Mouse (Mus musculus): ENCODE data around the gene Ccdc194.
A peak's percentile ranks its signal among the peaks of the same experiment; 100 is the strongest.
"Not testable (repeated sequence)": the region's sequence is repeated elsewhere in the genome, so short reads cannot be mapped to it uniquely, and the experiment has no call there.

Ccdc194 gene

DNA sequence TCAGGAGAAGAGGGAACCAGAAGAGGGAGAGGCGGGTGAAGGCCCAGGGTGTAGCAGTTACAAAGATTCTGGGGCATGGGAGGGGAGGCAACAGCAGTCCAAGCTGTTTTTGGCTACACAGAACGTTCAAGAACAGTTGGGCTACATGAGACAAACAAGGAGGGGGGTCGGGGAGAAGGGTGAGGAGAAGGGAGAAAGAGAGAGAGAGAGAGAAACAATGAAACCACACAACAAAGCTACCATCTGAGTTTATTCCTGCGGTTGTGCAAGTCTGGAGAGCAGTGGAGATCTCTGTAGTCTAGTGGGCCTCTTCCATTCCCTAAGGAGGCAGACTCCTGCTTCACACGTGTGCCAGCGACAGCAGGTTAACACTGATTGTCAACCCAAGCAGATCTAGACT, 28.5 kb upstream of the Ccdc194 start:
- DNase-seq (ENCODE audit: low spot score) = no peak

DNA sequence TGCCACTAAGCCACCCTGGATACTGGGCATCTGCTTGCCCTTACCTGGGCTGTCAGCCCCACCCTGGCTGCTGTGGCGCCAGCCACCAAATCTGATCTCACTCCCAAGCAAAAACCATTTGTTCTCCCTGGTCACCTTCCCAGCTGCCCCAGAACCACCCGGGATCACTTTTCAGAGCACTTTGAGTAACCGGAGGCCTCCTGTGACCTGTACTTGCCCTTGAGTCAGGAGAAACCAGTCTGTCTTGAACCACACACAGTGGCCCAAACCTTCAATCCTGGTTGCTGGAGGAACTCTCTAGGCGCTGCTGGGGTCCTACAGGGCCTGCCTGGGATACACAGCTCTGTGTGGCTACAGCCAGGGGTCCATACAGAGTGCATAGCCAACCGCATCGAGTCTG, 27.3 kb upstream of the Ccdc194 start:
- DNase-seq (ENCODE audit: low spot score) = no peak

DNA sequence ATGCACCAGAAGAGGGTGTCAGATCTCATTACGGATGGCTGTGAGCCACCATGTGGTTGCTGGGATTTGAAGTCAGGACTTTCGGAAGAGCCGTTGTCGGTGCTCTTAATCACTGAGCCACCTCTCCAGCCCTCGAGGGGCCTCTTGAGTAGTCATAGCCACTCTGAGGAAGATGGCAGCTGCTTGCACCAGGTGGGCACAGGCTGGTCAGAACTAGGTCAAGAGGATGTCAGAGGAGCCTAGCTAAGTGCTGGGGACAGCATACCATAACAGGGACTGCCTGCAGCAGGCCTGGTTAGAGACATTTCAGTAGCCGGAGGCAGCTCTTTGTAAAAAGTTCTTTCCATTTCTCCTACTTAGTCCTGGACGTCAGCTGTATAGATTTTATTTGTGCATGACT, 25.2 kb upstream of the Ccdc194 start:
- no peak for DNase-seq (ENCODE audit: low spot score)

DNA sequence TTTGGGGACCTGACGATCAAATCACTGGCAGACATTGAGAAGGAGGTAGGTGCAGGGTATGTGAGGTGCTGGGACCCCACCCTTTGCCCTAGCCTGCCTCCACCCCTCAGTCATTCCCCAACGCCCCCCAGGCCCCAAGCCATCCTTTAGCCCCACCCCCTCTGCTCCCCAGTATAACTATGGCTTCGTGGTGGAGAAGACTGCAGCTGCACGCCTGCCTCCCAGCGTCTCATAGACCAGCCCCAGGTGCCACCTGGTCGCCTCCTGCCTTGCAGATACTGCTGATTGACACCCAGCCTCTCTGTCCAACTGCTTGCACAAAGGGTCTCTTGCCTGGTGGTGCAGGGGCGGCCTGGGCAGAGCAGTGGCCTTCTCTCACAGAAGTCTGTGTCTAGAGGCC, 22.1 kb upstream of the Ccdc194 start:
- DNase-seq (ENCODE audit: low spot score) = no peak

DNA sequence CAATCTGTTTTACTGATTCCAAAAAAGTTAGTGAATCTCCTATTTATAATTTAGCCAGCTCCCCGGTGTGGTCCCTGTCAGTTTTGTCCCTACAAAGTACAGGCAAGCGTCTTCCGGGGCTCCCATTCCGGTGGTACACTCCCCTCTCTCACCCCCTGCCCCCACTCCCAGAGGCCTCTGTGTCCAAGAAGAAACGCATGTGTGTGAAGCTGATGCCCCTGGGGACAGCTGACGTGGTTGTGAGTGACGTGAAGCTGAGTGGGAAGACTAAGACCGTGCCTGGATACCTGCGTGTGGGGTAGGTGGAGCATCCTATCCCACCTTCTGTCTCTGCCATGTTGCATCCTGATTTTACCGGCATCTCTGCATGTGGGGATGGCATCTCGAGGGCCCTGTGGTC, 19.5 kb upstream of the Ccdc194 start:
- DNase-seq (ENCODE audit: low spot score) = no peak

DNA sequence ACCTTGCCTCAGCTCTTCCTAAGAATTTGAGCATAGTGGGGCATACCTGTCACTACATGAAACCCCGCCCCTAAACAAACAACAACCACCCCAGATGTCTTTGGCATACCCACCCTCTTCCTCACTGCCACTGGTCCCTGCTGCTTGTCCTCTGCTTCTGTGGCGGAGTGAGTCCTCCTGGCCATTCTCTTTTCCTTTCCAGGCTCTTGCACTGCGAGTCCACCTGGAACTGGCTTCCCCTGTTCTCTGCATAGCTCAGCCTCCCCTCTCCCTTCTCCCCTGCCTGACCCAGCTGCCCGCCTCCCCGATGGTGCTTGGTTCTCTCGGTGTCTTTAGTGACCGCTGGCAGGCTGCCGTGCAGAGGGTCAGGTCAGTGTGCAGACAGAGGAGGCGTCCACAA, 18.2 kb upstream of the Ccdc194 start:
- no peak for DNase-seq (ENCODE audit: low spot score)

DNA sequence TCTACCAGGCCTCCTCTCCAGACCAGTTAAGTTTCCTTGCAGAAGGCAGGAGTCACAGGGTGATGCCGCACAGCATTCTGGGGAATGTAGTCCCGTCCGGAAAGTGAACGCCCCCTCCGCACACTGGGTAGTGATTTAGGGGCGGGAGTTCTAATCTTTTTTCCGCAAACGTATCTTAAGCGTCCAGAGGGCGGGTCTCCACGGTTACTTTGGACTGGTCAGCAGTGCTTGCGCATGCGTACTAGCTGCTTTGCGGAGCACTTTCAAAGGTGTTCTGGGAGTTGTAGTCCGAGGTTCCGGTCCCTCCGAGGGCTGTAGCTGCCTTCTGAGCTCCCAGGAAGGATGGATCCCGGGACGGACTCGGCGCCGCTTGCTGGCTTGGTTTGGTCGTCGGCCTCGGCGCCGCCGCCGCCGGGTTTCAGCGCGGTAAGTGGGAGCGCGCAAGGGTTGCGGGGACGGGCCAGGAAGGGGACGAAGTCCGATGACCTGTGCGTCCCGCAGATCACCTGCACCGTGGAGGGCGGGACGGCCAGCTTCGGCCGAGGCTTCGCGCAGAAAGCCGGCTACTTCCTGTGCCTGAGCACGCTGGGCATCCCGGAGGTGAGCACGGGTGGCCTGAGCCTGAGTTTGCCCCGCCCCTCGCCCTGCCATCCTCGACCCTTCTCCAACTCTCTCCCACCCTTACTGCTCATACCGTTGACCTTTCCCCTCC, 17.3 kb upstream of the Ccdc194 start, which contains the start of gene Mvb12a:
Gene Mvb12a, plus strand, starts transcription at position 291 of the 712 bp plus-strand sequence.
- DNase-seq (ENCODE audit: low spot score) = peak; percentile 94

DNA sequence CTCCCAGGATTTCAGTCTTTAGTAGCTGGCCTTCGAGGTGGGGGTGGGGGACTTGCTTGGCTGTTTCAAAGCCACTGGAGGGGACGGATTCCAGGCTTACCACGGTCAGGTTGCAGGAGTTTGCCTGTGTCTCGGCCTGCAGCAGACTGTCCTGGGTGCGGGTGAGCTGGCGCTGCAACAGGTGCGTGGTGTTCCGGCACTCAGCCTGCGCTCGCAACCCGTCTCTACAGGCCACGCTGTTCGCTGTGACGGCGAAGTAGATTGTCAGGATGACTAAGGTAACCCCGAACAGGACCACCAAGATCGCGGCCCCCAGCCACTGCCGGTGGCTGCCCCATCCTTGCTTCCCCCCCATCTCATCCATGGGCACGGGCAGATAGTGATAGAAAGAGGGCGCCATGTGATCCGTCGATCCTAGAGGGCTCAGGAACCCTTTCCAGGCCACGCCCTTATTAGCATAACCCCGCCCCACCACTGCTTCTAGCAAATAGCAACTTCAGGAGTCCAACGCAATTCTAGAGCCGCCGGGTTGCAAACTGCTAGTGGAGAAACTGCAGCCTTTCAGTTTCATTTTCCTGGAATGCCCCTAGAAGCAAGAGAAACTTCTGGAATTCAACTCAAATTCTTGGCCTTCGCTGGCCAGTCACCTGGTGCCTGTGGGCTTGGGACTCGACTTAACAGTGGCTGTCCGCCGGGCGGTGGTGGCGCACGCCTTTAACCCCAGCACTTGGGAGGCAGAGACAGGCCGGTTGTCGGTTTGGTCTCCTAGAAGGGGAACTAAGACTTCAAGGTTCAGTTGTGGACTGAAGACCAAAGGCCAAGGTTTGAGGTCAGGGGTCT, 11.7 kb upstream of the Ccdc194 start, which contains the start of gene Bst2:
Gene Bst2, minus strand, starts transcription at position 429 of the 840 bp plus-strand sequence.
- peak; percentile 83 for DNase-seq (ENCODE audit: low spot score)

DNA sequence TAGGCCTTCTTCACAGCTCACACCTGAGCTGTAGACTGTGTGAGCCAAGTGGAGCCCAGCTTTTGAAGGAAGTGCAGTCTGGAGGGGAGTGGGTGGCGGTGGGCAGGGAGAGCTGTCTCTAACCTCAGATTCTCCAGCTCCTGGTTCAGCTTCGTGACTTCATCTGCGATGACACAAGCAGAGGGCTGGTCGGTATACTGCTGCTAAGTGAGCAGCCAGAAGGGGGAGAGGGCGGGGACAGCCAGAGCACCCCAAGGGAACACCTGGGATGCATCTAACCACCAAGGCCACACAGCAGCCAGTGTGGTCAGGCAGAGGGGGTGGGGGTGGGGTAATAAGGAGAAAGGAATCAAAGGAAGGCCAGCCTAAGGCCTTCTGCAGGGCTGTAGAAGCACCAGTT, 10.2 kb upstream of the Ccdc194 start:
- DNase-seq (ENCODE audit: low spot score) = no peak

DNA sequence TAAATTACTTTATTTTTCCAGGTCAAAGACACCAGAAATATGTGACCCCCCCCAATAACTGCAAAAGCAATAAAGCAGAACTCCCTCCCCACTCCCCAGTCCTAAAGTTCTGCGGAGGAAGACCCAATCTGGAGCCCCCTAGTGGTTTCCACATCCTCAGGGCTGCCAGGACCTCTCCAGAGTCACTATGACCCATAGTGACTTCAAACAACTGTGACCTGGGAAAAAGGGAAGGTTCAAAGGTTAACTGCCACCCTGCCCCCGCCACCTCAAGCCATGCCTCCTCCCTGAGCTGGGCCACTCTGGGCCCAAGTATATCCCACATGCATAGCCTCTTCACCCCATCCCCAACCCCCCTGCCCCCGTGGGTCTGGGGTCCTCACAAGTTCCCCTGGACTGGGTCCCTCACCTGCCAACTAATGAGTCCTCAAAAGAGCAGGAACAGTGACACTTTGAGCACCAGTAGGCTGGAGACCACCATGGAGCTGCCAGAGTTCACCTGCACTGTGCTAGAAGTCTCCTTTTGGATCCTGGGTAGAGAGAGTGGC, 8.8 kb upstream of the Ccdc194 start:
- no peak for DNase-seq (ENCODE audit: low spot score)

DNA sequence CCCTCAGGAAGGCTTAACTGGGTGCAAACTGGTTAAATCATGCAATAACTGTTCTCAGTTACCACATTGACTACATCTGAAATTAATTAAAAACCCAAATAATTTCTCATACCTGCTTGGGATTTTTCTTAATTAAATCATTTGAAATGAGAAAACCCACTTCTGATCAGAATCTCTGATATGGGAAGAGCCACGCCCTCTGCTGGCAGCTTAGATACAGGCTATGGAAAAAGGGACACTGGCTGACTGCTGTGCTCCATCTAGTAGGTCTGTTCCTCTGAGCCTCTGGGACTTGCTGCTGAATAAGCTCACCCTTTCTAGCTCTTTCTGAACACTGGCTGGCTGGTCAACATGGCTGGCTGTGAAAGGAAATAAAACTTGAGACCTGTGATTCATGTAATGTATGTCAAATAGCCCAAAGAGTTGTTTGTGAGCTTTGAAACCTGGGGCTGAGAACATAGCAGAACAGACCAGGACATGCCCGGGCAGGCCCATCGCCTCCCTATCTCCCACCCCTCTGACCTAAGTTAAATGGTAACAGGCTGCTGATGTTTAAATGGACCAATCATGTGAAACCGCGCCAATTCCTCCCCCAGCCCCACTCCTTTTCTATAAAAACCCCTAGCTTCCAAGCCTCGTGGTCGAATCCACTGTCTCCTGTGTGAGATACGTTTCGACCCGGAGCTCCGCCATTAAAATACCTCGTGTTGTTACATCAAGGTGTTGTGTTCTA, 5.4 kb upstream of the Ccdc194 start:
- not testable (repeated sequence) for DNase-seq (ENCODE audit: low spot score)

DNA sequence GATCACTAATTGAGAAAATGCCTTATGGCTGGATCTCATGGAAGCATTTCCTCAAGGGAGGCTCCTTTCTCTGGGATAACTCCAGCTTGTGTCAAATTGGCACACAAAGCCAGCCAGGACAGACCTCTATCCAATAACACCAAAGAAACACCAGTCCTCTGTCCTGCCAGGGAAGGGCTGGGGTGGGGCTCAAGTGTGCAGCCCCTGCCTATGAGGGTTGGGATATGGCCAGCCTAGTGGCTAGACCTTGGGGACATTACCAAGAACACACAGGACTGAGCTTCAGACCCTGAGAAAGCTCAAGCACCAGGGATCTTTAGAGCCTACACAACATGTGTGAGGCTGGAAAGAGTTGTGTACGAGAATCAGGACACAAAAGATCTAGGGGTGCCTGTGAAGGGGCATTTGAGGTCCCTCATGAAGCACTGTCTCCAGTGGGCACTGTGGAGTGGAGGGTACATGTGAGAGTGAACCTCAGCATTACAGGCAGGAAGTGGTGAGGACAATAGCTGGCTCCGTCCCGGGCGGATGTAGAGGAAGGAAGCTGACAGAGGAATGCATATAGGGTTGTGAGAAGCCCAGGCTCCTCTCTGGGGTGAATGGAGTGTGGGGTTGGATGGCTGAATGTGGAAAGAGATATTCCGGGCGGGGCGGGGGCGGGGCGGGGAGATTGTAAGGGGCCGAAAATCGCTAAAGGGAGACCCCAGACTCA, 3.0 kb upstream of the Ccdc194 start:
- peak; percentile 60 for DNase-seq (ENCODE audit: low spot score)

DNA sequence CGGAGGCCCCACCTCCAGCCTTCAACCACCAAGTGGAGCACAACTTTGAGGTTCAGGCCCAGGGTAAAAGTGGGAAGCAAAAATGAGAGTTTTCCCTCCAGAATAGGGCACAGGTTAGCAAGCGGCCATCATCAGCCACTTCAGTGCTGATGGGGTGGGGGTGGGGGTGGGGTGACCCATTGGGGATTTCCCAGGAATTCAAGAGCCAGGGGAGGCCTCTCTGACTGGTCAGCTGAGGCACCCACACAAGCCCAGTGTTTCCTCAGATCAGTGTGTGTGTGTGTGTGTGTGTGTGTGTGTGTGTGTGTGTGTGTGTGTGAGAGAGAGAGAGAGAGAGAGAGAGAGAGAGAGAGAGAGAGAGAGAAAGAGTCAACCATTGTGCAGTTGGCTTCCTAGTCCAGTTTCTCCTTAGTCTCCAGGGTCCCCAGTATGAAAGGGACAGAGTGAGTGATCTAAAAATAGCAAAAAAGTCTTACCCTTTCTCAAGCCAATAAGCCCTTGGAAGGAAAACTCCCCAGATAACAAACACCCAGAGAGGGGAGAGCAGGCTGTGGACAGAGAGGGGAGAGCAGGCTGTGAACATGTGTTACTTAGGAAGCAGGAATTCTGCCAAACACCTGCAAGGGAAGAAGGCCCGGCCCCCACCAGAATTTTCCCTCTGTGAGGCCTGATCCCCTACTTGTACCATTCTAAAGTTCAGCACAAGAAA, 1.8 kb upstream of the Ccdc194 start:
- DNase-seq (ENCODE audit: low spot score) = no peak

DNA sequence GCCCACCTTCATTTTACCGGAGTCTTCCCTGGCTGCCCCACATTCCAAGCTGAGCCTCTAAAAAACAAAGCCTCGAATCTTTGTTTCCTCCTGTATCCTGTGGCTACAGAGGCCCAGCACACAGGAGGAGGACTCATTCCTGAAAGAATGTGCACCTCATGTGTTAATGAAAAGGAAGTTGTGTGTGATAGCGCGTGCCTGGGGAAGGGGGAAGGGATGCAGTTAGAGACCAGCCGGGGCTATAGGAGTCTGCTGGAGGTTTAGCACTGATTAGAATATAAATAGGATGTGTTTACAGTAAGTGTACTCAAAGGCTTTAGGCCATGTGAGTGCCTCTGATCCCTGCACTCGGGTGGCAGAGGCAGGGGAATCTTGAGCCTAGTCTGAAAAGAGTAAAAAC, 761 bp upstream of the Ccdc194 start:
- DNase-seq (ENCODE audit: low spot score) = no peak

DNA sequence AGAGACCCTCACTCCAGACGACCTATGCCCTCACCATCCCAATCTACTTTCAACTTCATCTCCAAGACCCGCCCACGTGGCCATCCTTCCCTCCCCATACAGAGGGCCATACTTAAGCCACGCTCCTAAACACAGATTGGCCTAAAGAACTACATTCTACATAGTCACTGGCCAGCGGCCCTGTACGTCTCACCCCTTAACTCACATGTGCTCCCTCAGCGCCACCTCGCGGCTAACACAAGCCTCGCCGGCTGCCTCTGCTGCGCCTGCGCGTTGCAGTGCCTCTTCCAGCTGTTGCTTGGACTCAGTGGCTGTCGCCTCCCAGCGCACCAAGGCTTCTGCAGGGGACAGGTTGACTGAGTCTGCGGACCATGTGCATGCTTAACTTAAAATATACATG, 3.9 kb downstream of the Ccdc194 start:
- DNase-seq (ENCODE audit: low spot score) = peak; percentile 92

DNA sequence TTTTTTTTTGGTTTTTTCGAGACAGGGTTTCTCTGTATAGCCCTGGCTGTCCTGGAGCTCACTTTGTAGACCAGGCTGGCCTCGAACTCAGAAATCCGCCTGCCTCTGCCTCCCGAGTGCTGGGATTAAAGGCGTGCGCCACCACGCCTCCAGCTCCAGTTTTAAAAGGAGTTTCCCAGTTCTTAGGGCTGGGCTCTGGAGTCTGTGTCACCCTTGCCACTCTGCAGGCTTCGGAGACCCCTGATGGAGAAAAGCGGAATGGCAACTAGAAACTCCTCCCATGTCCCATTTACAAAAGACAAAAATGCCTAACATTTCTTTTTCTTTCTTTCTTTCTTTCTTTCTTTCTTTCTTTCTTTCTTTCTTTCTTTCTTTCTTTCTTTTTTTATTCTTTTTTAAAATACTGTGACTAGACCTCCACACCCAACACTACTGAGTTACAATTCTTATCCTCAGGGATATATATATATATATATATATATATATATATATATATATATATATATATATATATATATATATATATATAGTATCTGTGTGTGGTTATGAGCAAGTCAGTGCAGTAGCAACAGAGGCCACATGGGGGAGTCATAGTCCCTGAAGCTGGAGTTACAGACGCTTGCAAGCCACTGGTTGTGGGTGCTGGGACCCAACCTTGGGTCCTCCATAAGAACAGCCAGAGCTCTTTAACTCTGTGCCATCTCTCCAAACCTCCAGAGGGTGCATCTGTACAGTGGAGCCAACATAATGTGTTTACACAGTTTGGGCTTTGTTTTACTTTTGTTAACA, 6.3 kb downstream of the Ccdc194 start:
- peak; percentile 47 for DNase-seq (ENCODE audit: low spot score)

DNA sequence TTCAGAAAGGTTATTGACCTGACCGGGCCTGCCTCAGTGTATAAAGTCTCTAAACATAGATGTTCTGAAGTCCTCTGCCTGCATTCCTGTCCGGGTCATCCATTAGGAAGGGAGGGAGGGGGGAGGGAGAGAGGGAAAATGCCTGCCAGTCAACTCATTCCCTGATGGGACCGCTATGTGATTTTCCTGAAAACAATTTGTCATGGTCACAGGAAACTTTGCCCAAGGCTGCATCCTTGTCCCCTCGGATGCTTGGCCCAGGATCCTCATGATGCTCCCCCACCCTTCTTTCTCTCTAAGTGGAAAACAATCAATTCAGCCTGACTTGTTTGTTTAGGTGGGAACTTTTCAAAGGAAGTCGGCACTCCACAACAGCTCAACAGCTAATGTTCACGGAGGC, 8.7 kb downstream of the Ccdc194 start:
- DNase-seq (ENCODE audit: low spot score) = no peak

DNA sequence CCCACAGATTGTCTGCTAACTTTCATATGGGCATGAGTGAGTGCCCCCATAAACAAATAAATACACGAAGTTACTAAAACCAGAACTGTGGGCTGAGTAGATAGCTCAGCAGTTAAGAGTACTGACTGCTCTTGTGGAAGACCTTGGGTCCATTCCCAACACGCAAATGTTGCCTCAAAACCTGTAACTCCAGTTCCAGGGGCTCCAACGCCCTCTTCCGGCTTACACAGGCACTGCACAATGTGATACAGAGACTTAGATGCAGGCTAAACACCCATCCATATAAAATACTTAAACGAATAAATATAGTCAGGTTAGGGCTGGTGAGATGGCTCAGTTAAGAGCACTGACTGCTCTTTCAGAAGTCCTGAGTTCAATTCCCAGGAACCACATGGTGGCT, 10.5 kb downstream of the Ccdc194 start:
- DNase-seq (ENCODE audit: low spot score) = no peak

DNA sequence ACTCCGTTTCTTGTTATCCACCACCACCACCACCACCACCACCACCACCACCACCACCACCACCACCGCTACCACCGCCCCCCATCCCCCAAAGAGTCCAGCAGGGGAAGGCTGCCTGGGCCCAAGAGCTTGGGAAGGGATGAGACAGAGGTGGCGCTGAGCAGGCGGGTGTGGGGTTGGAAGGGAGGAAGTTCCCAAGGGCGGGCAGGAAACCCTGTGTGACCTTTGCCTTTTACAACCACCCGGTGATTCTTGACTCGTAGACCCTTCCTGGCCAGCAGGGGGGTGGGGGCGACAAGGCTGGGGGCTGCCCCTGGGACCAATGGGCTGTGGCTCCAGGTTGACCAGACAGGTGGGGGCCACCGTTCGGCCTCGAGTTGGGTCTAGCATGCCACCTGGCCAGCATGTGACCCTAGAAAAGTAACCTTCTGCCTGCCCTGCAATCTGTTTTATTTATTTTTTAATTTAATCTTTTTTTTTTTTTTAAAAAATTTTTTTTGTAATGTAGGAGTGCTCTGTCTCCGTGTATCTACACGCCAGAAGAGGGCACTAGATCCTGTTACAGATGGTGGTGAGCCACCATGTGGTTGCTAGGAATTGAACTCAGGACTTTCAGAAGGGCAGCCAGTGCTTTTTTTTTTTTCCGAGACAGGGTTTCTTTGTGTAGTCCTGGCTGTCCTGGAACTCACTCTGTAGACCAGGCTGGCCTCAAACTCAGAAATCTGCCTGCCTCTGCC, 12.3 kb downstream of the Ccdc194 start:
- no peak for DNase-seq (ENCODE audit: low spot score)

DNA sequence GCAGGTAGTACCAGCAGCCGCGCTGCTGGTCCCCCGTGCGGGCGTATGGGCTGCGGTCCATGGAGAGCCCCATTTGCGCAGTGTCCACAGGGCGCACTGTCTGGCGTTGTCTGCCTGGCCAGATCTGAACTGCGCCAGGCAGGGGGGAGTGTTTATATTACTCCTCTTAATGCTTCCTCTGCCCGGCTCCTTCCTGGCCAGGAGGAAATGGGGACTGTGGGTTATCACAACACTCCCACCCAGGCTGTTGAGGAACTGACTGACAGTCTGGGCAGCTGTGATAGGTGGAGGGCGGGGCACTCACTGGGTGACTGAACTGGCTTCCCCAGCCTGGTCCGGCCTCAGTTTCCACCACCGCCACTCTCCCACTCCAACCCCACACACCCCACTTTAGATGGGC, 13.9 kb downstream of the Ccdc194 start, which contains the start of gene Plvap:
Gene Plvap, minus strand, starts transcription at position 109 of the 400 bp plus-strand sequence.
- DNase-seq (ENCODE audit: low spot score) = no peak

All from T-cell, adult 2 months (primary cell).